Mouse (Mus musculus): Measurements from ENCODE around the gene Gm21860.
"Not testable (repeated sequence)": the region's sequence is repeated elsewhere in the genome, so short reads cannot be mapped to it uniquely, and the experiment has no call there.

GRCm38 (mm10) chrY:90745256-90745655 is 9.4 kb downstream of the Gm21860 start:
- not testable (repeated sequence) for TF ChIP-seq CTCF, EP300 (IDR thresholded peaks at IDR 0.05; ENCODE audit: low read depth)

All from liver, postnatal 0 days (tissue).